Mouse (Mus musculus) embryonic facial prominence, embryonic 15.5 days (tissue): ENCODE results near the gene Mast4. TPM values are rescaled to one million over a fixed set of nuclear protein-coding genes. Genes with fewer than 3 reads are reported as not detected.

Source experiments
- ATAC-seq: fragments of 200-750 bp; cut with Nextera tagmentation; 2 replicates; pipeline ENCODE4 v1.8.0; 2017; ENCODE audit warnings: low read depth, moderate TSS enrichment; ENCODE audit not compliant: insufficient number of reproducible peaks, low FRiP score, low TSS enrichment
- H3K27ac ChIP-seq: fragments of 300-500 bp; sonication (generic); replicated peaks from 2 replicates; pipeline ENCODE4 v1.5.1; 2015; ENCODE audit warnings: mild to moderate bottlenecking, inconsistent platforms
- H3K27me3 ChIP-seq: fragments of 300-500 bp; sonication (generic); 2 replicates; pipeline ENCODE4 v1.6.1; 2015; ENCODE audit warnings: inconsistent platforms
- H3K36me3 ChIP-seq: fragments of 300-500 bp; sonication (generic); 2 replicates; pipeline ENCODE4 v1.6.1; 2015; ENCODE audit warnings: mild to moderate bottlenecking, inconsistent platforms
- H3K4me1 ChIP-seq: fragments of 300-500 bp; sonication (generic); 2 replicates; pipeline ENCODE4 v1.6.1; 2015; ENCODE audit warnings: inconsistent platforms
- H3K4me2 ChIP-seq: fragments of 300-500 bp; sonication (generic); replicated peaks from 2 replicates; pipeline ENCODE4 v1.6.1; 2015; ENCODE audit warnings: mild to moderate bottlenecking, inconsistent platforms
- H3K4me3 ChIP-seq: fragments of 300-500 bp; sonication (generic); replicated peaks from 2 replicates; pipeline ENCODE4 v1.5.1; 2015; ENCODE audit warnings: mild to moderate bottlenecking, inconsistent platforms
- H3K9ac ChIP-seq: fragments of 300-500 bp; sonication (generic); 2 replicates; pipeline ENCODE4 v1.6.1; 2015; ENCODE audit warnings: inconsistent platforms
- H3K9me3 ChIP-seq: fragments of 300-500 bp; sonication (generic); replicated peaks from 2 replicates; pipeline ENCODE4 v1.6.1; 2016; ENCODE audit warnings: inconsistent platforms
- WGBS: fragments of 180-500 bp; shearing (Covaris S2); methylation state at CpG from one replicate; pipeline ENCODE4 v1.1.7; 2015; 5-methylcytosine and 5-hydroxymethylcytosine counted together
- polyA plus RNA-seq: library from polyadenylated mRNA; unstranded; fragments of >200 nt; fragmentation: Nextera tagmentation; extraction: Ambion mirVana; gene quantifications from 2 replicates; pipeline ENCODE4 v1.2.1, GENCODE M21; 2015

Gene Mast4
- polyA plus RNA-seq, 1 experiment from 2014 or later = 30.2 TPM

- H3K9ac ChIP-seq = no peak overlapping the region
- H3K27ac ChIP-seq = no peak overlapping the region
- H3K4me3 ChIP-seq = no peak overlapping the region
- 0 out of 2 replicates have a peak, but pooled peaks cover 3% of the 10 kb centered on the region for H3K4me1 ChIP-seq
- H3K27me3 ChIP-seq = no peaks in the 10 kb centered on the region
- H3K36me3 ChIP-seq = no peaks in the 10 kb centered on the region
- 69% methylated on average over 4 of the region's 4 CpGs for WGBS
- H3K9me3 ChIP-seq = no peaks in the 10 kb centered on the region
- no peak overlapping the region for H3K4me2 ChIP-seq
- no peak for ATAC-seq
These were observed 254.5 kb downstream of the Mast4 start for GRCm38 (mm10) chr13:103079806-103080205.

- H3K27me3 ChIP-seq = no peaks in the 10 kb centered on the region
- no peaks in the 10 kb centered on the region for H3K9me3 ChIP-seq
- H3K36me3 ChIP-seq = no peaks in the 10 kb centered on the region
- WGBS = 95% methylated on average over 6 of the region's 6 CpGs
- no peak overlapping the region for H3K9ac ChIP-seq
- H3K4me3 ChIP-seq = no peak overlapping the region
- no peak overlapping the region for H3K4me2 ChIP-seq
- no peak for ATAC-seq
- no peak overlapping the region for H3K27ac ChIP-seq
- H3K4me1 ChIP-seq = 0 out of 2 replicates have a peak, but pooled peaks cover 3% of the 10 kb centered on the region
These were observed 255.5 kb downstream of the Mast4 start for GRCm38 (mm10) chr13:103078815-103079214.

- Histone ChIP-seq H3K9me3 (no peaks in the 10 kb centered on the region), H3K27me3 (no peaks in the 10 kb centered on the region), H3K4me2 (no peak overlapping the region), H3K27ac (no peak overlapping the region), H3K36me3 (no peaks in the 10 kb centered on the region), H3K4me1 (no peaks in the 10 kb centered on the region), H3K4me3 (no peak overlapping the region), H3K9ac (no peak overlapping the region)
- WGBS = 80% methylated on average over 4 of the region's 4 CpGs
- ATAC-seq = no peak
These were observed 260.8 kb downstream of the Mast4 start for GRCm38 (mm10) chr13:103073461-103073860.

GRCm38 (mm10) chr13:103071783-103072182 is 262.5 kb downstream of the Mast4 start:
- Histone ChIP-seq H3K9ac (no peak overlapping the region), H3K27me3 (no peaks in the 10 kb centered on the region), H3K9me3 (no peaks in the 10 kb centered on the region), H3K4me1 (no peaks in the 10 kb centered on the region; the same call in 1 of the 2 replicates), H3K27ac (no peak overlapping the region), H3K36me3 (no peaks in the 10 kb centered on the region), H3K4me3 (no peak overlapping the region), H3K4me2 (no peak overlapping the region)
- 72% methylated on average over 3 of the region's 3 CpGs for WGBS
- ATAC-seq = no peak

GRCm38 (mm10) chr13:103067581-103068166 is 266.6 kb downstream of the Mast4 start:
- Histone ChIP-seq H3K4me3 (no peak overlapping the region), H3K36me3 (no peaks in the 10 kb centered on the region), H3K9me3 (no peaks in the 10 kb centered on the region), H3K9ac (no peak overlapping the region), H3K27me3 (no peaks in the 10 kb centered on the region), H3K27ac (no peak overlapping the region; the same call in 1 of the 2 replicates), H3K4me2 (no peak overlapping the region), H3K4me1 (no peaks in the 10 kb centered on the region; the same call in 1 of the 2 replicates)
- WGBS = 26% methylated on average over 7 of the region's 7 CpGs
- ATAC-seq = no peak

- H3K36me3 ChIP-seq = no peaks in the 10 kb centered on the region
- no peaks in the 10 kb centered on the region for H3K9me3 ChIP-seq
- H3K4me1 ChIP-seq = no peaks in the 10 kb centered on the region; the same call in 1 of the 2 replicates
- no peak overlapping the region for H3K4me3 ChIP-seq
- no peak overlapping the region for H3K4me2 ChIP-seq
- no peaks in the 10 kb centered on the region for H3K27me3 ChIP-seq
- WGBS = 50% methylated on average over 7 of the region's 7 CpGs
- H3K27ac ChIP-seq = no peak overlapping the region
- no peak overlapping the region for H3K9ac ChIP-seq
- no peak for ATAC-seq
These were observed 268.9 kb downstream of the Mast4 start for GRCm38 (mm10) chr13:103065437-103065836.

- no peak overlapping the region for H3K4me3 ChIP-seq
- H3K9ac ChIP-seq = no peak overlapping the region
- H3K27ac ChIP-seq = no peak overlapping the region
- no peaks in the 10 kb centered on the region for H3K4me1 ChIP-seq
- no peaks in the 10 kb centered on the region for H3K9me3 ChIP-seq
- no peaks in the 10 kb centered on the region for H3K27me3 ChIP-seq
- no peak for ATAC-seq
- no peak overlapping the region for H3K4me2 ChIP-seq
- WGBS = 70% methylated on average over 2 of the region's 2 CpGs
- no peaks in the 10 kb centered on the region for H3K36me3 ChIP-seq
These were observed 272.6 kb downstream of the Mast4 start for GRCm38 (mm10) chr13:103061680-103062079.

- H3K9me3 ChIP-seq = no peaks in the 10 kb centered on the region
- no peak for ATAC-seq
- no peak overlapping the region for H3K4me2 ChIP-seq
- H3K4me3 ChIP-seq = no peak overlapping the region
- no peaks in the 10 kb centered on the region for H3K27me3 ChIP-seq
- H3K9ac ChIP-seq = no peak overlapping the region
- no peaks in the 10 kb centered on the region for H3K36me3 ChIP-seq
- no peak overlapping the region for H3K27ac ChIP-seq
- no peaks in the 10 kb centered on the region for H3K4me1 ChIP-seq
- 83% methylated on average over 11 of the region's 11 CpGs for WGBS
These were observed 274.2 kb downstream of the Mast4 start for GRCm38 (mm10) chr13:103059995-103060652.

- Histone ChIP-seq H3K4me3 (no peak overlapping the region), H3K27ac (no peak overlapping the region), H3K9me3 (no peaks in the 10 kb centered on the region), H3K36me3 (no peaks in the 10 kb centered on the region), H3K9ac (no peak overlapping the region), H3K4me2 (no peak overlapping the region), H3K4me1 (no peaks in the 10 kb centered on the region), H3K27me3 (no peaks in the 10 kb centered on the region)
- no peak for ATAC-seq
- 71% methylated on average over 10 of the region's 10 CpGs for WGBS
These were observed 277.8 kb downstream of the Mast4 start for GRCm38 (mm10) chr13:103056451-103056850.

GRCm38 (mm10) chr13:103052661-103053060 is 281.6 kb downstream of the Mast4 start:
- Histone ChIP-seq H3K4me1 (no peaks in the 10 kb centered on the region), H3K27me3 (no peaks in the 10 kb centered on the region), H3K9me3 (no peaks in the 10 kb centered on the region), H3K36me3 (no peaks in the 10 kb centered on the region), H3K27ac (no peak overlapping the region), H3K4me2 (no peak overlapping the region), H3K4me3 (no peak overlapping the region), H3K9ac (no peak overlapping the region)
- 45% methylated on average over 7 of the region's 7 CpGs for WGBS
- no peak for ATAC-seq

GRCm38 (mm10) chr13:103048954-103049353 is 285.3 kb downstream of the Mast4 start:
- H3K4me3 ChIP-seq = no peak overlapping the region
- 77% methylated on average over 7 of the region's 7 CpGs for WGBS
- H3K9ac ChIP-seq = no peak overlapping the region
- H3K4me2 ChIP-seq = no peak overlapping the region
- no peak for ATAC-seq
- no peaks in the 10 kb centered on the region for H3K27me3 ChIP-seq
- no peaks in the 10 kb centered on the region for H3K9me3 ChIP-seq
- H3K36me3 ChIP-seq = no peaks in the 10 kb centered on the region
- no peak overlapping the region for H3K27ac ChIP-seq
- H3K4me1 ChIP-seq = no peaks in the 10 kb centered on the region

- Histone ChIP-seq H3K9me3 (no peaks in the 10 kb centered on the region), H3K4me1 (no peaks in the 10 kb centered on the region), H3K27ac (no peak overlapping the region), H3K9ac (no peak overlapping the region), H3K4me2 (no peak overlapping the region), H3K4me3 (no peak overlapping the region), H3K36me3 (no peaks in the 10 kb centered on the region), H3K27me3 (no peaks in the 10 kb centered on the region)
- ATAC-seq = no peak
- 79% methylated on average over 9 of the region's 9 CpGs for WGBS
These were observed 290.6 kb downstream of the Mast4 start for GRCm38 (mm10) chr13:103043692-103044091.
